Mouse (Mus musculus) thymus, adult 2 months (tissue): ENCODE measurements around the gene Nr3c2. TPM values are rescaled to one million over a fixed set of nuclear protein-coding genes. Genes with fewer than 3 reads are reported as not detected.

Experiments used
- DNase-seq: peaks from one replicate; pipeline ENCODE4 v3.0.0; 2021
- H3K27ac ChIP-seq: fragments of 200-500 bp; 2 replicates; pipeline ENCODE4 v1.5.1; 2012; ENCODE audit warnings: low read length, control low read depth; ENCODE audit not compliant: control insufficient read depth, insufficient read depth
- H3K27me3 ChIP-seq: fragments of 200-500 bp; 2 replicates; pipeline ENCODE4 v1.6.1; 2012; ENCODE audit warnings: mild to moderate bottlenecking, low read length, moderate library complexity, mixed read lengths; ENCODE audit not compliant: control insufficient read depth, insufficient read depth
- H3K36me3 ChIP-seq: fragments of 200-500 bp; 2 replicates; pipeline ENCODE4 v1.6.1; 2012; ENCODE audit warnings: mild to moderate bottlenecking, low read length, moderate library complexity; ENCODE audit not compliant: control insufficient read depth, insufficient read depth
- H3K4me1 ChIP-seq: fragments of 200-500 bp; replicated peaks from 2 replicates; pipeline ENCODE4 v1.6.1; 2012; ENCODE audit warnings: low read length; ENCODE audit not compliant: control insufficient read depth, insufficient read depth
- H3K4me3 ChIP-seq: fragments of 200-500 bp; 2 replicates; pipeline ENCODE4 v1.5.1; 2012; ENCODE audit warnings: mild to moderate bottlenecking, low read length, control low read depth, moderate library complexity; ENCODE audit not compliant: control insufficient read depth, insufficient read depth
- CTCF ChIP-seq: fragments of 200-500 bp; IDR thresholded peaks from 2 replicates; pipeline ENCODE4 v1.5.1; 2012; ENCODE audit warnings: mild to moderate bottlenecking, control low read depth, low read length, moderate library complexity, borderline replicate concordance; ENCODE audit not compliant: control insufficient read depth, poor library complexity, insufficient read depth; ENCODE audit errors: extremely low read depth
- POLR2A ChIP-seq: fragments of 200-500 bp; IDR thresholded peaks from 2 replicates; pipeline ENCODE4 v1.6.1; 2012; ENCODE audit warnings: mild to moderate bottlenecking, low read length, control low read depth, moderate library complexity; ENCODE audit not compliant: control insufficient read depth, poor library complexity, insufficient read depth; ENCODE audit errors: extremely low read depth
- WGBS: fragments of 180-500 bp; shearing (Covaris S2); methylation state at CpG from one replicate; pipeline ENCODE4 v1.1.7; 2018; 5-methylcytosine and 5-hydroxymethylcytosine counted together
- polyA plus RNA-seq: library from polyadenylated mRNA; depleted of rRNA; stranded (reverse); fragments of >200 nt; gene quantifications from 2 replicates; pipeline ENCODE4 v1.2.3, GENCODE M21; 2012

Nr3c2 gene
- polyA plus RNA-seq, 1 experiment = 1.5 TPM

- Histone ChIP-seq H3K27me3 (no peaks in the 10 kb centered on the region), H3K4me3 (no peak overlapping the region), H3K36me3 (no peaks in the 10 kb centered on the region), H3K27ac (no peak overlapping the region), H3K4me1 (no peaks in the 10 kb centered on the region)
- DNase-seq = no peak
- WGBS = 93% methylated on average over 3 of the region's 3 CpGs
- TF ChIP-seq CTCF (no peak), POLR2A (no peak)
Measured at GRCm38 (mm10) chr8:77190393-77190792, 291.2 kb downstream of the Nr3c2 start.

DNA sequence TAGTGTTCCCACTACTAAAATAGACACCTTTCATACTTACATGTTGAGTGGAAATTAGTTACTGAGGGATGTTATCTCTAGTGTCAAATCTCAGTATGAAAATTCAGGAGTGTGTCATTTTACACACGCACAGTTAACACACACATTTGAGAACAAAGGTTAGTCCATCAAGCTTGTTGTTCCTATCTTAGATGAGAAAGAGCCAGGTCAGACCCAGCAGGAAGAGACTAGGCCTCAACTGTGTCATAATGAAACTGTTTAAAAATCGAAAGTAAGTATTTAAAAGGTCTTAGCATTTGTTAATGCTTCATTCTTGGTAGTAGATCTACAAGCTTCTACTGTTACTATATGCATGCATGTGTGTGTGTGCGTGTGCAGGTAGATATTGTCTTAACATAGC lies 310.1 kb downstream of the Nr3c2 start:
- no peak for DNase-seq
- no peak overlapping the region for H3K27ac ChIP-seq
- no peaks in the 10 kb centered on the region for H3K36me3 ChIP-seq
- H3K27me3 ChIP-seq = no peaks in the 10 kb centered on the region
- no peaks in the 10 kb centered on the region for H3K4me1 ChIP-seq
- no peak overlapping the region for H3K4me3 ChIP-seq
- 80% methylated on average over 3 of the region's 3 CpGs for WGBS
- TF ChIP-seq POLR2A = no peak
- no peak for TF ChIP-seq CTCF

GRCm38 (mm10) chr8:77213893-77214464 lies 314.7 kb downstream of the Nr3c2 start:
- Histone ChIP-seq H3K4me1 (no peaks in the 10 kb centered on the region), H3K27ac (no peak overlapping the region), H3K36me3 (no peaks in the 10 kb centered on the region), H3K4me3 (no peak overlapping the region), H3K27me3 (no peaks in the 10 kb centered on the region)
- WGBS = 92% methylated on average over 3 of the region's 3 CpGs
- TF ChIP-seq CTCF (no peak), POLR2A (no peak)
- no peak for DNase-seq

- no peak overlapping the region for H3K27ac ChIP-seq
- no peaks in the 10 kb centered on the region for H3K27me3 ChIP-seq
- no peaks in the 10 kb centered on the region for H3K36me3 ChIP-seq
- H3K4me3 ChIP-seq = no peak overlapping the region
- TF ChIP-seq POLR2A (no peak), CTCF (no peak)
- no peak for DNase-seq
- no peaks in the 10 kb centered on the region for H3K4me1 ChIP-seq
- 66% methylated on average over 8 of the region's 8 CpGs for WGBS
Measured at GRCm38 (mm10) chr8:77214665-77215064, 315.4 kb downstream of the Nr3c2 start.

GRCm38 (mm10) chr8:77215191-77215590 lies 315.9 kb downstream of the Nr3c2 start:
- H3K27ac ChIP-seq = no peak overlapping the region
- no peaks in the 10 kb centered on the region for H3K36me3 ChIP-seq
- no peak for DNase-seq
- no peaks in the 10 kb centered on the region for H3K4me1 ChIP-seq
- H3K27me3 ChIP-seq = no peaks in the 10 kb centered on the region
- H3K4me3 ChIP-seq = no peak overlapping the region
- 80% methylated on average over 6 of the region's 6 CpGs for WGBS
- TF ChIP-seq POLR2A = no peak
- TF ChIP-seq CTCF = no peak

DNA sequence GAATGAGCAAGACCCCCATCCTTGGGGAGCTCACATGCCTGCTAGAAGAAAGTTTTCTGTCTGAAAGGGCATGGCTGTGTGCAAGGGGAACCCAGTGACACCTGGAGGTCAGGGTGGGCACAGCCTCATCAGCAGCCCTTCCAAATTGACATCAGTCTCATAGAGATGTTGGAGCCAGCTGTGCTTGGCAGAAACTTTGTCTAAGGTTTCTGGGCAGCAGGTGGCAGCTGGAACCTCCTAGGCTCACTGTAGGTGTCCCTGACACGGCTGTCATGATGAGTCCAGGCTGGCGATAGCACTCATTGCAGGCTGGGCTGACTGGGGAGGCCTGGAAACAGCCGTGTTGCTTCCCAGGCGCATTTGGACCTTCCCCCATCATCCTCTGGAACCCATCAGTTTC lies 323.9 kb downstream of the Nr3c2 start:
- TF ChIP-seq CTCF (no peak), POLR2A (no peak)
- Histone ChIP-seq H3K27me3 (no peaks in the 10 kb centered on the region), H3K36me3 (no peaks in the 10 kb centered on the region), H3K4me1 (no peaks in the 10 kb centered on the region; the same call in 1 of the 2 replicates), H3K27ac (no peak overlapping the region), H3K4me3 (no peak overlapping the region)
- no peak for DNase-seq
- 88% methylated on average over 4 of the region's 4 CpGs for WGBS

DNA sequence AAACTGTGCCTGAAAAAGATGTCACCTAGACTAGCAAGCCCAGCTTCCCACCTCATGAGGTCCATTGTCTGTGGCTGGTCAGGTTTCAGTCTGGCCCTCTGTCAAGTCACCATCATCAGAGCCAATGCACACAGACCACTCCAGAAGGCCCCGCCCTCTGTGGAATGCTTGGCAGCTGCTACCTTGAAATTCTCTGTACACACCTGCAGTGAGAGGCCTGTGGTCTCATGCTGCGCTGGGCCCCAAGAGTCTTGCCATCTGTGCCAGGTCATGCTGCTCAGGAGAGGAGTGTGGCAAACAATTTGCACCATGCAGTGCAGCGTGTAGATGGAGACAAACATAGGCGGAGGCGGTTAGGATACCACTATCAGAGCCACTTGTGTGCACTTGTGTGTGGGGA lies 328.5 kb downstream of the Nr3c2 start:
- Histone ChIP-seq H3K36me3 (no peaks in the 10 kb centered on the region), H3K4me3 (no peak overlapping the region), H3K4me1 (no peaks in the 10 kb centered on the region; the same call in 1 of the 2 replicates), H3K27me3 (no peaks in the 10 kb centered on the region), H3K27ac (no peak overlapping the region)
- WGBS = 62% methylated on average over 5 of the region's 5 CpGs
- DNase-seq = no peak
- TF ChIP-seq CTCF (no peak), POLR2A (no peak)
